Mouse (Mus musculus): Measurements from ENCODE around the gene Phc3.

GRCm38 (mm10) chr3:30952273-30953070 lies 16.7 kb downstream of the Phc3 start:
- TF ChIP-seq CTCF (IDR thresholded peaks at IDR 0.05; ENCODE audit: low read depth, low read length) (no peak), POLR2A (IDR thresholded peaks at IDR 0.05; ENCODE audit: borderline replicate concordance, low read depth, low read length) (no peak)
